Mouse (Mus musculus) midbrain, embryonic 11.5 days (tissue): ENCODE data around the gene Lmod1. TPM values are rescaled to one million over a fixed set of nuclear protein-coding genes. Genes with fewer than 3 reads are reported as not detected.

Experiments used
- ATAC-seq: fragments of 200-750 bp; cut with Nextera tagmentation; 2 replicates; pipeline ENCODE4 v1.8.0; 2017; ENCODE audit warnings: moderate TSS enrichment, moderate library complexity; ENCODE audit not compliant: low FRiP score
- DNase-seq: peaks from one replicate; pipeline ENCODE4 v3.0.0; 2015; ENCODE audit warnings: low spot score; ENCODE audit errors: missing footprints
- H3K27ac ChIP-seq: fragments of 300-500 bp; sonication (generic); 2 replicates; pipeline ENCODE4 v1.5.1; 2014; ENCODE audit warnings: low read depth, low read length
- H3K27me3 ChIP-seq: fragments of 300-500 bp; sonication (generic); 2 replicates; pipeline ENCODE4 v1.6.1; 2014; ENCODE audit warnings: mild to moderate bottlenecking, low read length, moderate library complexity, mixed read lengths; ENCODE audit not compliant: control insufficient read depth, insufficient read depth
- H3K36me3 ChIP-seq: fragments of 300-500 bp; sonication (generic); 2 replicates; pipeline ENCODE4 v1.6.1; 2014; ENCODE audit warnings: mild to moderate bottlenecking, low read length, moderate library complexity, mixed read lengths; ENCODE audit not compliant: control insufficient read depth, insufficient read depth
- H3K4me1 ChIP-seq: fragments of 300-500 bp; sonication (generic); 2 replicates; pipeline ENCODE4 v1.6.1; 2014; ENCODE audit warnings: low read length; ENCODE audit not compliant: control insufficient read depth, insufficient read depth
- H3K4me2 ChIP-seq: fragments of 300-500 bp; sonication (generic); 2 replicates; pipeline ENCODE4 v1.6.1; 2014; ENCODE audit warnings: mild to moderate bottlenecking, moderate library complexity
- H3K4me3 ChIP-seq: fragments of 300-500 bp; sonication (generic); 2 replicates; pipeline ENCODE4 v1.5.1; 2014; ENCODE audit warnings: low read depth, low read length
- H3K9ac ChIP-seq: fragments of 300-500 bp; sonication (generic); 2 replicates; pipeline ENCODE4 v1.6.1; 2014; ENCODE audit warnings: low read length
- H3K9me3 ChIP-seq: fragments of 300-500 bp; sonication (generic); 2 replicates; pipeline ENCODE4 v1.6.1; 2016; ENCODE audit warnings: low read length; ENCODE audit not compliant: control insufficient read depth
- WGBS: fragments of 180-500 bp; shearing (Covaris S2); extraction: QIAGEN DNeasy Blood & Tissue Kit; methylation state at CpG from one replicate; pipeline ENCODE4 v1.1.7; 2014; 5-methylcytosine and 5-hydroxymethylcytosine counted together
- polyA plus RNA-seq: library from polyadenylated mRNA; unstranded; fragments of >200 nt; fragmentation: Nextera tagmentation; extraction: Ambion mirVana; gene quantifications from 2 replicates; pipeline ENCODE4 v1.2.1, GENCODE M21; 2014

Lmod1 gene
- polyA plus RNA-seq, 1 experiment from 2014 or later = 0.81 TPM

DNA sequence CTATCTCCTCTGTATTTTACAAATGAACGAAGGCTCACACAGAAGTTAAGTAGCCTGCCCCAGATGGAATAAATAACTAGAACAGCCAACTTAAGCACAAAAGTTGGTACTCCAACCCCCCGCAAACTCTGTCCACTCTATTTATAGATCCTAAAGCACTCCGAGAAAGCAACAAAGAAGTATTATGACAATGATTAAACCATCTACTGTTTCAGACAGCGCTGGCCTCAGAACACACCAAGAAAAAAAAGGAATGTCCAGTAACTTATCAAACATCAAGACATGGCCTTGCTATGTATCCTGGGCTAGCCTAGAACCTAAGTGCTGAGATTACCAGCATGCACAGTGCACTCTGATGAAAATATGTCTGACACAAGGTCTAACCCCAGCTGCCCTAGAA, 12.4 kb upstream of the Lmod1 start:
- peaks cover 9% of the 10 kb centered on the region for H3K4me1 ChIP-seq
- peak overlapping the region; percentile 95; the same call in 1 of the 2 replicates for H3K9ac ChIP-seq
- H3K9me3 ChIP-seq = no peaks in the 10 kb centered on the region
- H3K36me3 ChIP-seq = peaks cover 9% of the 10 kb centered on the region
- ATAC-seq (no peak), DNase-seq (peak; percentile 10)
- H3K4me2 ChIP-seq = peak overlapping the region; percentile 90
- no peaks in the 10 kb centered on the region for H3K27me3 ChIP-seq
- peak overlapping the region; percentile 90; the same call in 1 of the 2 replicates for H3K4me3 ChIP-seq
- 90% methylated on average over 4 of the region's 4 CpGs for WGBS
- H3K27ac ChIP-seq = no peak overlapping the region

DNA sequence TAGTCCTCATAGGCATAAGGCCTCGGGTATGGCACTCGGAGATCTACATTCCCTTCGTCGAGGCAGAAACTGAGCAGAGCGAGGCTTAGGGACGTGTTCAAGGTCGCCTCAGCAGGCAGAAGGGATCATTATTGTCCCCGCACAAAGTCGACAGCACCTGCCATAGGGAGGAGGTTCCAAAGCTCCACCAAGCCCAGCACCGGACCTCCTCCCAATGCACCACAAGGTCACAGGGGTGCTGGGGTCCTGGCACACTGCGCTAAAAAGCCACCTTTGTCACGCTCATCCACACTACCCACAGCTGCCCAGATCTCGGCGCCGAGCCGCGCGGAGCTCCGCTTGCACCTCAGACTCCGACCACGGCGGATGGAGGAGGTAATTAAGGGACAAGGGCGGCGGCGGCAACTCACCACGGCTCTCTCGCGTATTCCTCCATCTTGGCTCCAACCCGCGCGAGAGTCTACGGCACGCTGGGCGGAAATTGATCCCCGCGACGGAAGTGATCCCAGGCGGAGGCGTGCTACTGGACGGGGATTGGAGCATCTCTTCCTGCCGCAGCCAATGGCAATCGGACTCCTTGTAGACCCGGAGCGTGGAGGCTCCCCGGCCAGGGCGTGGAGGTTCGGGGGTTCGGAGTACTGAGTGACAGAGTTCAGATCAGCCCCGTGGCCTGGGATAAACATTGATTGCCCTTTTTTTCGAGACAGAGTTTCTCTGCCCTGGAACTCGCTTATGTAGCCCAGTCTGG, 11.1 kb upstream of the Lmod1 start, which contains the start of gene Timm17a:
TSS of gene Timm17a (minus strand) at position 495 of the 748 bp plus-strand sequence.
- DNase-seq = peak; percentile 98
- H3K27ac ChIP-seq = peak within 1 kb of the TSS; percentile 52; the same call in 1 of the 2 replicates
- H3K36me3 ChIP-seq = peaks cover 9% of the 10 kb centered on the region
- peak within 1 kb of the TSS; percentile 90 for H3K4me2 ChIP-seq
- ATAC-seq = peak; percentile 99
- H3K4me3 ChIP-seq = peak within 1 kb of the TSS; percentile 90
- under 1% methylated on average over 51 of the region's 51 CpGs for WGBS
- no peaks in the 10 kb centered on the region for H3K9me3 ChIP-seq
- no peaks in the 10 kb centered on the region for H3K27me3 ChIP-seq
- peaks cover 9% of the 10 kb centered on the region for H3K4me1 ChIP-seq
- peak within 1 kb of the TSS; percentile 95 for H3K9ac ChIP-seq

DNA sequence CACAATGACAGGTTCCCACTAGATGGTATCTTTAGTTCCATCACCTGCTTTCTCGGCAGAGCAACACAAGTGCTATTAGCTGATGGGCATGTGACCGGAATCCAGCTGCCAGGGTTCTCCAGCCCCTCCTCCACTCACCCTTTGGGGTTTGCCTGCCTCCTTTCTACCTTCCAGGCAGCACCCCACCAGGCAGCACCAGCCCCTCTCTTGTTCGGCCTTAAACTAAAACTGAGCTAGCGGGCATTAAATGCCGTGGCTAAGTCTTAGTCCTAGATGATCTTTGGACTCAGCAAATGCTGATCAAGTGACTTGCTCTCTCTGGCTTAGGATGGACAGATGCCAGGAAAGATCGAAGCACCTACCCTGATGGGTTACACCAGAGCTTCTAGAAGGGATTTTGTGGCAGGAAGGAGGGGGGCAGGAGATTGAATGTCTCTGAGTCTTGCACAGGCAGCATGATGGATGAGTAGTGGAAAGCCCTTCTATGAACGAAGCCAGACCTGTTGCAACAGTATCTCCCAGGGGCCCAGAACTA, 1.2 kb upstream of the Lmod1 start:
- no peaks in the 10 kb centered on the region for H3K27me3 ChIP-seq
- H3K9ac ChIP-seq = no peak overlapping the region
- H3K4me3 ChIP-seq = no peak overlapping the region
- H3K9me3 ChIP-seq = no peaks in the 10 kb centered on the region
- H3K36me3 ChIP-seq = no peaks in the 10 kb centered on the region
- WGBS = 85% methylated on average over 7 of the region's 7 CpGs
- ATAC-seq (no peak), DNase-seq (peak; percentile 69)
- H3K27ac ChIP-seq = no peak overlapping the region
- H3K4me2 ChIP-seq = no peak overlapping the region
- no peaks in the 10 kb centered on the region for H3K4me1 ChIP-seq

DNA sequence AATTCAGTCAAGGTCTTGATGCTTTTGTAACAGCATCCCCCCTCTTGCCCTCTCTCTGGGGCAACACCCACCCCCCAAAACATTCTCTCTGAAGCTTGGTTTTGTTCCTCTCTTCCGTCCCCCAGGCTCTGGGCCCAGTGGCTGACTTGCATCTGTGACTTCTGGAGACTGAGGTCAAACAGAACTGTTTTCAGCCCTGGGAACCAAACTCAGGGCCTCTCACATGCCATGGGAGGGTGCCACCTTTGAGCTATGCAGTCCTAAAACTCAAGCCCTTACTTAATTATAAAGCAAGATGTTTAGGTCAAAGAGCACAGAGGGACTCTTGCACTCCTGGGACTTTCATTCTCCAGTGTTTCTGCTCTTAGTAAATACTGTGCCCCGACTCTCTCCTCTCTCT, 1.3 kb downstream of the Lmod1 start:
- Histone ChIP-seq H3K27me3 (no peaks in the 10 kb centered on the region), H3K36me3 (no peaks in the 10 kb centered on the region), H3K9me3 (no peaks in the 10 kb centered on the region), H3K4me3 (no peak overlapping the region), H3K4me2 (no peak overlapping the region), H3K9ac (no peak overlapping the region), H3K27ac (no peak overlapping the region), H3K4me1 (no peaks in the 10 kb centered on the region)
- ATAC-seq (no peak), DNase-seq (peak; percentile 47)
- WGBS = 80% methylated on average over 2 of the region's 2 CpGs

DNA sequence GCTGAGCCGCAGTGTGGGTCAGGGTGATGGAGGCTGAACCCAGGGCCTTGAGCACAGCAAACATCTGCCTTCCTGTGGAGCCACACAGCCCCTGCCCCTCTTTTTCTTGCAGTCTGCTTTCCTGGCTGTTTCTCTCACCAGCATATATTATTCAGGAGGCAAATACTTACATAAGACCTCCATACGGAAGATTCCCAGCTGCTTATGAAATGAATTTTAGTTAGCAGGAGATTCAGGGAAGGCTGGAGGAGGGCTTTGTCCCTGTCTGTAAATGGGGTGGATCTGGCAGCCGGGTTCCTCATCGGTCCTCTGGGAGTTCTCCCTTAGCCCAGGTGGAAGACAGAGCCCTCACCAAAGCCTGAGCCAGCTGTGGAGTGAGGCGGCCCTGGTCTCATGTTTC, 3.8 kb downstream of the Lmod1 start:
- 64% methylated on average over 5 of the region's 5 CpGs for WGBS
- Histone ChIP-seq H3K36me3 (no peaks in the 10 kb centered on the region), H3K9ac (no peak overlapping the region), H3K4me3 (no peak overlapping the region), H3K4me1 (no peaks in the 10 kb centered on the region), H3K27me3 (no peaks in the 10 kb centered on the region), H3K27ac (no peak overlapping the region), H3K9me3 (no peaks in the 10 kb centered on the region), H3K4me2 (no peak overlapping the region)
- DNase-seq (no peak), ATAC-seq (no peak)

DNA sequence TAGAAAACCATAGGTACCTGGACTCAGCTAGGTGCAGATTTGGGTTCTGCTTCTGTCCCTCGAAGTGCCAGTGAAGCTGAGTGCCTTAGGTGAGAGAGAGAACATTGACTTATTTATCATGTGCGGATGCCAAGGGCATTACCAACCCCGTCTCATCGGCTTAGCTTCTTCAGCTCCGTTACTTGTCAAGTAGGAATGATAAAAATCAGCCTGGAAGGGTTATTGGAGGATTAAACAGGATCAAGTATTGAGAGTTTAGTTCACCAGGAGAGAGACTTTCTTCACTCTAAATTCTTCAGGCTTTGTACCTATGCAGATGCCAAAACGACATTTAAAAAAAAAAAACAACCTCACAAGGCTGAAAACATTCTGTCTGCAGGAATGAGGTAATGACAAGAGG, 6.0 kb downstream of the Lmod1 start:
- Histone ChIP-seq H3K4me2 (no peak overlapping the region), H3K27me3 (no peaks in the 10 kb centered on the region), H3K27ac (no peak overlapping the region), H3K9me3 (no peaks in the 10 kb centered on the region), H3K4me1 (no peaks in the 10 kb centered on the region), H3K4me3 (no peak overlapping the region), H3K9ac (no peak overlapping the region), H3K36me3 (no peaks in the 10 kb centered on the region)
- 87% methylated on average over 6 of the region's 6 CpGs for WGBS
- no peak for DNase-seq
- no peak for ATAC-seq

DNA sequence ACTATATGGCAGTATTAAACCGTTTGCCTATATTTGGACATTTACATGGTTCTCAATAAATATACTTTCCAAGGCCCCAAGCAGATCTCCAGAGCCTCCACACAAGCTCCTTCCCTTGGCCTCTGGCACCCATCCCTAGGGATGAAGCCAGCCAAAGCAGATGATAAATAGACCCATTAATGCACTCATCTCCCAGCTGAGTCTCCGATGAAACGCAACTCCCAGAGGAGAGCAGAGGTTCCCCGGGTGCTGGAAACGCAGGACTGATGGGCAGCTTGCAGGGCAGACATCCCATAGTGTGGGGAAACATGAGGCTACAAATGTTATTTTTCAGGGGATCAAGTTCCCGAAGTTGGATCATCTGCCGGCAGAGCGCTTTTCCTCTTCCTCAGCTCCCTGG, 17.3 kb downstream of the Lmod1 start:
- H3K4me2 ChIP-seq = no peak overlapping the region
- no peak overlapping the region for H3K4me3 ChIP-seq
- no peak for ATAC-seq
- H3K4me1 ChIP-seq = no peaks in the 10 kb centered on the region
- no peaks in the 10 kb centered on the region for H3K36me3 ChIP-seq
- H3K27me3 ChIP-seq = no peaks in the 10 kb centered on the region
- WGBS = 80% methylated on average over 8 of the region's 8 CpGs
- H3K9ac ChIP-seq = no peak overlapping the region
- H3K27ac ChIP-seq = no peak overlapping the region
- H3K9me3 ChIP-seq = no peaks in the 10 kb centered on the region
- peak; percentile 47 for DNase-seq

DNA sequence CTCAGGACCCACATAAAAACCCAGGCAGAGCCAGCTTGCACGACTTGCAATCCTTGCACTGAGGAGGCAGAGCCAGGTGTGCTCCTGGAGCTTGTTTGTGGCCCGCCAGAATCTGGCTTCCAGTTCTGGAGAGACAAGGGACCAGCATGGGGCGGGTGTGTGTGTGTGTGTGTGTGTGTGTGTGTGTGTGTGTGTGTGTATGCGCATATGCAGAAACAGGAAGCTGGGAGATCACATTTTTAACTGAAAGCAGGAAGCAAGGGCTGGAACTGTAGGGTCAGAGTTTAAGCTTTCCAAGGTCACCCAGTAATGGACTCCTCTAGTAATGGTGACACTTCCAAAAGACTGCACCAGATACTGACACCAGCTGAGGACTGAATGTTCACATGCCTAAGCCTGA, 19.4 kb downstream of the Lmod1 start:
- WGBS = 74% methylated on average over 4 of the region's 4 CpGs
- no peaks in the 10 kb centered on the region for H3K27me3 ChIP-seq

DNA sequence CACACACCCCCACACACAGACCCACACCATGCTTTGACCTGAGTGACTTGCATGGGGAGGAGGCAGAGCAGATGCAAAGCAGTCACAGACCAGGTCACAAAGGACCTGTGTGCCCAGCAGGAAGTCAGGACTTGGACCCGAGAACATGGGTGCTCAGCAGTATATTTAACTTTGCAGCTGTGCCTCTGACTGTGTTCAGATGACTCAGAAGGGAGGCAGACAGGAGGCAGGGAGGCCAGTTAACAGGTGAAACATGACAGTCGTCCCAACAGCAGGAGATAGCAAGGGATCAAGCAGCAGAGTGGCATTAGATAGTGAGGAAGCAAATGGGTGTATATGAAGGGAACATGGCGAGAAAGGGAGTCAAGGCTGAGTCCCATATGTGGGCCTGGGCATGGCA, 22.3 kb downstream of the Lmod1 start:
- ATAC-seq (no peak), DNase-seq (peak; percentile 19)
- Histone ChIP-seq H3K27me3 (no peaks in the 10 kb centered on the region), H3K4me2 (no peak overlapping the region), H3K4me3 (no peak overlapping the region), H3K9ac (no peak overlapping the region), H3K9me3 (no peaks in the 10 kb centered on the region), H3K36me3 (no peaks in the 10 kb centered on the region), H3K4me1 (no peaks in the 10 kb centered on the region), H3K27ac (no peak overlapping the region)
- WGBS = 62% methylated on average over 3 of the region's 3 CpGs

More for the DNA sequence above, 19.4 kb downstream of the Lmod1 start:
- no peaks in the 10 kb centered on the region for H3K9me3 ChIP-seq
- ATAC-seq (no peak), DNase-seq (no peak)
- no peaks in the 10 kb centered on the region for H3K4me1 ChIP-seq
- no peak overlapping the region for H3K27ac ChIP-seq
- no peak overlapping the region for H3K4me3 ChIP-seq
- H3K9ac ChIP-seq = no peak overlapping the region
- H3K36me3 ChIP-seq = no peaks in the 10 kb centered on the region
- H3K4me2 ChIP-seq = no peak overlapping the region
